Mouse (Mus musculus): Measurements from ENCODE around the gene Smyd4. TPM values are rescaled to one million over a fixed set of nuclear protein-coding genes. Genes with fewer than 3 reads are reported as not detected.

Smyd4 gene
- 20.9 TPM for polyA plus RNA-seq (2017; shearing (Covaris generic))

DNA sequence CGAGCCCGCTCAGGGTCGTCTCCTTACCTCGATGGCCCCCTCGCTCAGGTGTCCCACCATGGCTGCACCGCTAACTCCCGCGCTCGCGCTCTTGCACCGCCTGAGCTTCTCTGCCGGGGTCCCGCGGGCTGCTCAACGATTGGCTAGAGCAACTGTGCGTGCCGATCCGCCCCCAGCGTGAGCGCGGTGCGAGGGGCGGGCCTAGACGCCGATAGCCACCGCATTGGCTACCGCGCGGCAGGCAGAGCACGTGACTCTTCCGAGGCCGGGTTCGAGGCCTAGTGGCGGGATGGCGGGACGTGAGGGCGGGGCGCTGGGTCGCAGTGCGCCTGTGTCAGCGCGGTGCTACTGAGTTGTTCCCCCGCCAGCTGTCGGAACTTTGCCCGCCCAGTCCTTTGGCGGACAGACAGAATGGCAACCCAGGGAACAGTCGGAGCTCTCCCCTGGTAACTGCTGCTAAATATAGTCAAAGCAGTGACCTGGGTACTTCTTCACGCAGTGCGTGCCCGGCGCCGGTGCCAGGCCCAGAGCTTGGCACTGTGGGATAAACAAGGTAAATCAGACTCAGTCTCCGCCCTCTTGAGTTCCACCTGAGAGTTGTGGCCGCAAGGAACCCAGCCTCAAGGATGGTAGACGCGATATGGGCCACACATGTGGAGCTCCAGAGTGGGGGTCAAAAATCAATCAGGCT, at the start of gene Smyd4, which contains the start of gene Rpa1:
Gene Smyd4, plus strand, starts transcription at position 235 of the 691 bp plus-strand sequence.
Gene Rpa1, minus strand, starts transcription at position 126 of the 691 bp plus-strand sequence.

DNA sequence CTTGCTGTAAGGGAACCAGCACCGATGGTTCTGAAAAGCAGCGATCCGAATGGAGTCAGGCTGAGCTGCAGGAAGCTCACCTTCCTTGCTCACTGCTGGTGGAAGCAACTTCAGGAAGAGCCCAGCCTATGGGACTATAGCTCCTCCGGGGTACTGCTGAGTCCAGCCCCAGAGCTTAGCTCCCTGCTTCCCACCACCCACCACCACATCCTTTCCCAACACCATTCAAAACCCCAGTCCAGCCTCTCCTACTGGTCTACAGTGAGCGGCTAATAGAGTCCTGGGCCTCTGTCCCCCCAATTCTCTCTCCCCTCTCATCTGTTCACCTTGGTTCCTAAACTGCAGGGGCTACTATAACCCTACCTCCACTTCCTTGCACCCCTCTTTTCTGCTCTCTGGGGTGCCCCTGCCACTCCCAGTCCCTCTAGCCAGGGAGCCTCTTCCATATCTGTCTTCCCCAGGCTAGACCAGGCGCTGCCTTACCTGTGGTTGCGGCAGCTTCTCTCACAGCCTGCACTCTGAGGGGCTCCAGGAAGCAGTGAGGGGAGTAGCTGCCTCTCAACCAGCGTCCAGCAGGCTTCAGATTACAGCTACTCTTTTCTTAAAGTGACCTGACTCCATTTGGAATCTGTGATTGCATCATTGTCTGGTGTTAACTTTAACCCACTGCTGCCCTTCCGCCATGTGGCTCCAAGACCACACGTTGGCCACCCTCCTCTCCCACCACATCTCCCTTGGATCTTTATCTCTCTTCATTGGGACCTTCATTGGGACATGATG, 74.0 kb downstream of the Smyd4 start, which contains the start of gene Serpinf1:
Gene Serpinf1, minus strand, starts transcription at position 689 of the 780 bp plus-strand sequence.

DNA sequence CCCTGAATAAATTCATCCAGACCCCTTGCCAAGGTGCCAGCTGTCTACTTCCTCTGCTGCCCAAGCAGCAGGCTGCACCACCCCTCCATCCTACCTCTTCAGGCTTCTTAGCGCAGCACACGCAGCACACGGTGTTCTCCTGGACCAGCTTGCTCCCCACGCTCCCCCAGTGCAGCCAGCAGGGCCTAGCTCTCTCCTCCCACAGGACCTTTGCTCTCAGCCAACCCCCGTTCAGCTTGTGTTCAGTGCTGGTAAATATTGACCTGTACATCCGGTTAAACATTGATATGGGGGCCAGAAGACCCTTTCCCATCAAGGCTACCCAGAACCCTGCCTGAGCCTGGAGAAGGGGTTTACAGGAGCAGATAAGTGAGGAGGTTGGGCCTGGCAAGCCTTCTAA, 91.1 kb downstream of the Smyd4 start, which contains the start of gene Serpinf2:
Gene Serpinf2, minus strand, starts transcription at position 229 of the 400 bp plus-strand sequence.

DNA sequence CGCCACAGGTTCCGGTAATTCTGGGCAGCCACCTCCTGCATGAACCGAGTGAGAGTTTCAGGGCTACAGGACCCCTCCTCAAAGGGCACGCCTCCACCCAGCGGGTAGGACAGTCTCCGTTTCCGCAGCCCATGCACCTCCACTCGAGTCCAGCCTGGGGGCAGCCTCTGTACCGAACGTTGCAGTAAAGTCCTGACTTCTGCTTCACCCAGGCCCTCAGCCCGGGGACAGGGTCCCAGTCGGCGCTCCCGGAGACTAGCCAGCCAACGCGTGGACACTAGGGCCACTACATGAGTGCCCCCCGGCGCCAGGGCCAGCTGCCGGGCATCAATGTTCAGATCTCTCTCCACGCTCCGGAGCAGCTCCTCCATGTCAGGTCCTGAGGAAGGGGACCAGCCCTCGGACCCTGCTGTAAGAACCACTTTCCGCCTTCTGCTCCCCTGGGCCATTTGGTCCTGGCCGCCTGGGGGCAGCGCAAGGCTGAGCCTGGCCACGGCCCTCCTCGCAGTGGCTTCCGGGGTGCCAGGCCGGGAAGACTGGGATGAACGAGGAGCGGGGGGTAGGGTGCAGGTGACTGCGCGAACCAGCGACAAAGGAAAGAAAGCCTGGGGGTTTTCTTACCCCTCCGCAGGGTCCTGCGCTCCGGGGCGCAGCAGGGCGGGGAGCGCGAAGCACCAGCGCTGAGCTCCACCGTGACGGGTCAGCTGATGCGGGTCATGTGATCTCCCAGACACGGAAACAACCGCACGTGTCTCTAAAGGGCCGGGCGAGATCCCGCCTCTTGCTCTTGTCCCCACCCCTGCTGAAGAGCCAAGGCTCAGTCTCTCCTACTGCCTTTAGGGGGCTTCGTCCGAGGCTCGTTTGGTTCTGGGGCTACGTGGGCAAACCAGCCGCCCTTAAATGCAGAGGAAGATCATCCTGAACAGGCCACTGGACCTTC, 106.0 kb downstream of the Smyd4 start, which contains the start of gene Wdr81:
Gene Wdr81, minus strand, starts transcription at position 727 of the 940 bp plus-strand sequence.

Other genes with a start within 250 kb of the Smyd4 start
- gene Hic1, start 178.9 kb upstream of the Smyd4 start, polyA plus RNA-seq (2017; shearing (Covaris generic)), result 14.4 TPM
- 31.6 TPM for gene Ovca2, start 169.6 kb upstream of the Smyd4 start, polyA plus RNA-seq (2017; shearing (Covaris generic))
- 13.9 TPM for gene Dph1, start 157.2 kb upstream of the Smyd4 start, polyA plus RNA-seq (2017; shearing (Covaris generic))
- gene Rtn4rl1, start 154.7 kb upstream of the Smyd4 start, polyA plus RNA-seq (2017; shearing (Covaris generic)), result 20.8 TPM
- gene Rpa1, start 109 bp upstream of the Smyd4 start, polyA plus RNA-seq (2017; shearing (Covaris generic)), result 101 TPM
- gene Serpinf1, start 74.3 kb downstream of the Smyd4 start, polyA plus RNA-seq (2017; shearing (Covaris generic)), result 0.65 TPM
- gene Serpinf2, start 91.2 kb downstream of the Smyd4 start, polyA plus RNA-seq (2017; shearing (Covaris generic)), result not detected
- 9.1 TPM for gene Wdr81, start 106.3 kb downstream of the Smyd4 start, polyA plus RNA-seq (2017; shearing (Covaris generic))
- 2.9 TPM for gene Tlcd2, start 113.3 kb downstream of the Smyd4 start, polyA plus RNA-seq (2017; shearing (Covaris generic))
- gene Prpf8, start 138.4 kb downstream of the Smyd4 start, polyA plus RNA-seq (2017; shearing (Covaris generic)), result 47.3 TPM
- not detected for gene Rilp, start 161.7 kb downstream of the Smyd4 start, polyA plus RNA-seq (2017; shearing (Covaris generic))
- not detected for gene Scarf1, start 165.1 kb downstream of the Smyd4 start, polyA plus RNA-seq (2017; shearing (Covaris generic))
- 18.7 TPM for gene Slc43a2, start 183.3 kb downstream of the Smyd4 start, polyA plus RNA-seq (2017; shearing (Covaris generic))
- 297 TPM for gene Pitpna, start 239.7 kb downstream of the Smyd4 start, polyA plus RNA-seq (2017; shearing (Covaris generic))